Mouse (Mus musculus): Measurements from ENCODE around the gene Gm47985.
"Not testable (repeated sequence)": the region's sequence is repeated elsewhere in the genome, so short reads cannot be mapped to it uniquely, and the experiment has no call there.

The Gm47985 gene

GRCm38 (mm10) chr1:151177030-151177936 lies 5.1 kb upstream of the Gm47985 start:
- DNase-seq (ENCODE audit: low read depth, low spot score): no peak

GRCm38 (mm10) chr1:151177937-151178271 lies 4.4 kb upstream of the Gm47985 start:
- DNase-seq (ENCODE audit: low read depth, low spot score): no peak

- no peak for DNase-seq (ENCODE audit: low read depth, low spot score)
Observed at GRCm38 (mm10) chr1:151178505-151179083, 3.7 kb upstream of the Gm47985 start.

- DNase-seq (ENCODE audit: low read depth, low spot score): no peak
Observed at GRCm38 (mm10) chr1:151180167-151180566, 2.2 kb upstream of the Gm47985 start.

- DNase-seq (ENCODE audit: low read depth, low spot score): not testable (repeated sequence)
Observed at GRCm38 (mm10) chr1:151186186-151186585, 3.8 kb downstream of the Gm47985 start.

GRCm38 (mm10) chr1:151186879-151187424 lies 4.6 kb downstream of the Gm47985 start:
- DNase-seq (ENCODE audit: low read depth, low spot score): not testable (repeated sequence)

GRCm38 (mm10) chr1:151188469-151188868 lies 6.1 kb downstream of the Gm47985 start:
- no peak for DNase-seq (ENCODE audit: low read depth, low spot score)

GRCm38 (mm10) chr1:151192075-151192474 lies 9.7 kb downstream of the Gm47985 start, which contains the start of gene Gm8947:
Gene Gm8947, plus strand, starts transcription at chr1:151192376.
- DNase-seq (ENCODE audit: low read depth, low spot score): not testable (repeated sequence)

GRCm38 (mm10) chr1:151192739-151193138 lies 10.4 kb downstream of the Gm47985 start:
- DNase-seq (ENCODE audit: low read depth, low spot score): not testable (repeated sequence)

- not testable (repeated sequence) for DNase-seq (ENCODE audit: low read depth, low spot score)
Observed at GRCm38 (mm10) chr1:151195986-151196385, 13.6 kb downstream of the Gm47985 start.

GRCm38 (mm10) chr1:151196690-151197089 lies 14.4 kb downstream of the Gm47985 start:
- not testable (repeated sequence) for DNase-seq (ENCODE audit: low read depth, low spot score)

- DNase-seq (ENCODE audit: low read depth, low spot score): not testable (repeated sequence)
Observed at GRCm38 (mm10) chr1:151198120-151198519, 15.8 kb downstream of the Gm47985 start, which contains the start of gene Gm47995. Gene Gm47995, plus strand, starts transcription at chr1:151198448.

- DNase-seq (ENCODE audit: low read depth, low spot score): not testable (repeated sequence)
Observed at GRCm38 (mm10) chr1:151200620-151201019, 18.3 kb downstream of the Gm47985 start.

- not testable (repeated sequence) for DNase-seq (ENCODE audit: low read depth, low spot score)
Observed at GRCm38 (mm10) chr1:151202771-151203170, 20.4 kb downstream of the Gm47985 start.

- DNase-seq (ENCODE audit: low read depth, low spot score): not testable (repeated sequence)
Observed at GRCm38 (mm10) chr1:151203818-151204217, 21.5 kb downstream of the Gm47985 start, which contains the start of gene 3110040M04Rik. Gene 3110040M04Rik, plus strand, starts transcription at chr1:151204121.

- not testable (repeated sequence) for DNase-seq (ENCODE audit: low read depth, low spot score)
Observed at GRCm38 (mm10) chr1:151208493-151208892, 26.2 kb downstream of the Gm47985 start.

GRCm38 (mm10) chr1:151208944-151209343 lies 26.6 kb downstream of the Gm47985 start:
- DNase-seq (ENCODE audit: low read depth, low spot score): not testable (repeated sequence)

- DNase-seq (ENCODE audit: low read depth, low spot score): not testable (repeated sequence)
Observed at GRCm38 (mm10) chr1:151209824-151210355, 27.6 kb downstream of the Gm47985 start, which contains the start of gene Gm47996. Gene Gm47996, plus strand, starts transcription at chr1:151210131.

GRCm38 (mm10) chr1:151211666-151212065 lies 29.3 kb downstream of the Gm47985 start:
- not testable (repeated sequence) for DNase-seq (ENCODE audit: low read depth, low spot score)

GRCm38 (mm10) chr1:151214862-151215261 lies 32.5 kb downstream of the Gm47985 start:
- no peak for DNase-seq (ENCODE audit: low read depth, low spot score)

GRCm38 (mm10) chr1:151215985-151216384 lies 33.6 kb downstream of the Gm47985 start:
- no peak for DNase-seq (ENCODE audit: low read depth, low spot score)

GRCm38 (mm10) chr1:151216417-151216816 lies 34.1 kb downstream of the Gm47985 start:
- DNase-seq (ENCODE audit: low read depth, low spot score): no peak
